Mouse (Mus musculus): Measurements from ENCODE around the gene Cyp2e1. TPM values are rescaled to one million over a fixed set of nuclear protein-coding genes. Genes with fewer than 3 reads are reported as not detected.
"Not testable (repeated sequence)": the region's sequence is repeated elsewhere in the genome, so short reads cannot be mapped to it uniquely, and the experiment has no call there.

The Cyp2e1 gene
- total RNA-seq (2015; ENCODE audit: low replicate concordance) (not detected in 2 replicates), total RNA-seq (2017; ENCODE audit: low replicate concordance) (not detected in 2 replicates)

- no peak for ATAC-seq (replicated peaks; ENCODE audit: low FRiP score, poor library complexity, severe bottlenecking)
Observed at GRCm38 (mm10) chr7:140763447-140764020, at the start of gene Cyp2e1. Gene Cyp2e1, plus strand, starts transcription at chr7:140763739.

- ATAC-seq (replicated peaks; ENCODE audit: low FRiP score, poor library complexity, severe bottlenecking) = no peak
Observed at GRCm38 (mm10) chr7:140717155-140718055, 46.1 kb upstream of the Cyp2e1 start.

GRCm38 (mm10) chr7:140721095-140721494, 42.4 kb upstream of the Cyp2e1 start:
- no peak for ATAC-seq (replicated peaks; ENCODE audit: low FRiP score, poor library complexity, severe bottlenecking)

GRCm38 (mm10) chr7:140725558-140725957, 38.0 kb upstream of the Cyp2e1 start:
- no peak for ATAC-seq (replicated peaks; ENCODE audit: low FRiP score, poor library complexity, severe bottlenecking)

- no peak for ATAC-seq (replicated peaks; ENCODE audit: low FRiP score, poor library complexity, severe bottlenecking)
Observed at GRCm38 (mm10) chr7:140733162-140733561, 30.4 kb upstream of the Cyp2e1 start.

- ATAC-seq (replicated peaks; ENCODE audit: low FRiP score, poor library complexity, severe bottlenecking) = no peak
Observed at GRCm38 (mm10) chr7:140747402-140747801, 16.1 kb upstream of the Cyp2e1 start.

- ATAC-seq (replicated peaks; ENCODE audit: low FRiP score, poor library complexity, severe bottlenecking) = no peak
Observed at GRCm38 (mm10) chr7:140748116-140748826, 15.3 kb upstream of the Cyp2e1 start.

- ATAC-seq (replicated peaks; ENCODE audit: low FRiP score, poor library complexity, severe bottlenecking) = no peak
Observed at GRCm38 (mm10) chr7:140748827-140749160, 14.7 kb upstream of the Cyp2e1 start.

- no peak for ATAC-seq (replicated peaks; ENCODE audit: low FRiP score, poor library complexity, severe bottlenecking)
Observed at GRCm38 (mm10) chr7:140754556-140754955, 9.0 kb upstream of the Cyp2e1 start.

- no peak for ATAC-seq (replicated peaks; ENCODE audit: low FRiP score, poor library complexity, severe bottlenecking)
Observed at GRCm38 (mm10) chr7:140756151-140756854, 7.2 kb upstream of the Cyp2e1 start.

GRCm38 (mm10) chr7:140760647-140761046, 2.9 kb upstream of the Cyp2e1 start:
- no peak for ATAC-seq (replicated peaks; ENCODE audit: low FRiP score, poor library complexity, severe bottlenecking)

GRCm38 (mm10) chr7:140765391-140765790, 1.9 kb downstream of the Cyp2e1 start:
- not testable (repeated sequence) for ATAC-seq (replicated peaks; ENCODE audit: low FRiP score, poor library complexity, severe bottlenecking)

GRCm38 (mm10) chr7:140765888-140766739, 2.6 kb downstream of the Cyp2e1 start:
- ATAC-seq (replicated peaks; ENCODE audit: low FRiP score, poor library complexity, severe bottlenecking) = no peak

GRCm38 (mm10) chr7:140780548-140780947, 17.0 kb downstream of the Cyp2e1 start:
- no peak for ATAC-seq (replicated peaks; ENCODE audit: low FRiP score, poor library complexity, severe bottlenecking)

GRCm38 (mm10) chr7:140787406-140788052, 24.0 kb downstream of the Cyp2e1 start, which contains the start of gene Syce1:
Gene Syce1, minus strand, starts transcription at chr7:140787852.
- ATAC-seq (replicated peaks; ENCODE audit: low FRiP score, poor library complexity, severe bottlenecking) = no peak

- no peak for ATAC-seq (replicated peaks; ENCODE audit: low FRiP score, poor library complexity, severe bottlenecking)
Observed at GRCm38 (mm10) chr7:140788053-140788435, 24.5 kb downstream of the Cyp2e1 start.

- no peak for ATAC-seq (replicated peaks; ENCODE audit: low FRiP score, poor library complexity, severe bottlenecking)
Observed at GRCm38 (mm10) chr7:140793541-140793940, 30.0 kb downstream of the Cyp2e1 start.

GRCm38 (mm10) chr7:140797619-140798018, 34.1 kb downstream of the Cyp2e1 start:
- 0 out of 2 replicates have a peak, but pooled peaks have one; percentile 39 for ATAC-seq (replicated peaks; ENCODE audit: low FRiP score, poor library complexity, severe bottlenecking)

All from erythroid progenitor cell, adult 5-6 weeks (primary cell).